Mouse (Mus musculus): ENCODE measurements around the gene Spag17.

DNA sequence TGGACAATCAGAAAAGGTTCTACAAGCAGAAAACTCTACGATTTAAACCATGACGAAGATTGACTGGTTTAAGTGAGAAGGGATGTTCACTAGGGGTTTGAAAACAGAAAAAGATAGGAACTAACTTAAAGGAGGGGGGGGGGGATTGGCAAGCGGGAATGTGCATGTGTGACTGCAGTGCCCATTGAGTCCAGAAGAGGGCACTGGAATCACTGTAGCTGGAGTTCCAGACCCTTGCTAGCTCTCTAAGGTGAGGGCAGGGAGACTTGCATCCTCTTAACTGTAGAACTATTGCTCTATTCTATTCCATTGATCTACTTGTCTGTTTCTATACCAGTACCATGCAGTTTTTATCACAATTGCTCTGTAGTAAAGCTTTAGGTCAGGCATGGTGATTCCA is 26.3 kb upstream of the Spag17 start:
- no peak for TF ChIP-seq POLR2A (IDR thresholded peaks at IDR 0.05; ENCODE audit: insufficient read depth, low read depth, low read length)
- no peak for TF ChIP-seq CTCF (IDR thresholded peaks at IDR 0.05; ENCODE audit: insufficient read depth, low read depth, low read length)

All from olfactory bulb, adult 2 months (tissue).